Mouse (Mus musculus): ENCODE data around the gene Med19.
A peak's percentile ranks its signal among the peaks of the same experiment; 100 is the strongest.

The Med19 gene

DNA sequence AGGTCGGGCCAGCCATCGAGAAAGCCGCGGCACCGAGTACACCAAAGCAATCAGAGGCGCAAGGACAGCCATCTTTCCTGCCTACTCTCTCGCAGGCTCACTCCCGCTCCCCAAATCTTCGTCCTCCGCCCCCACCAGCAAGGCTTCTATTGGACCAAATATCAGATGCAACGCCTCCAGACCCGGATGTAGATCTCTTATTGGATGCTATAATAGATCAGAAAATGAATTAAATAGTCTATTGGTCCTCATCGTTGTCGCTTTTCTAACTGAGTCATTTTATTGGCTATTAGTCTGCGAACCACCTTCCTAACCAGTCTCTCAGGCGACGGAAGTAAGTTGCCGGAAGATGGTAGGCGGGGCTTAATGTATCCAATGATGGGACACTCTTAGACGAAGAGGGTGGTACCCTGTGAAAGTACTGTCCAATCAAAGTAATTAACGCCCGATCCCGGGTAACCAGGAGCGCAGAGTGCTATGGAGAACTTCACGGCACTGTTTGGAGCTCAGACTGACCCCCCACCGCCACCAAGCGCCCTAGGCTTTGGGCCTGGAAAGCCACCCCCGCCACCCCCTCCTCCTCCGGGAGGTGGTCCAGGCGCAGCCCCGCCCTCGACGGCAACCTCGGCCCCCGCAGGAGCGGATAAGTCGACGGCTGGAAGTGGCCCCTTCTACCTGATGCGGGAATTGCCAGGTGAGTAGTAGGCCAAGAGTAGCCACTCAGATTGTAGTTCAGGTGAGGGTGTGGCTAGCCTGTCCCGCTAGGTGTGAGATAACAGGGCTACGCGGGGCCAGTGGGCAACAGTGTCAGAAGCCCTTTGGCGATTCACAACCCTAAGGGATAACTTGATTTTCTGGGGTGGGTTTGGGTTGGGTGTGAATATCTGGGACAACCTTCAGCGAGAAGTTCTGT, at the start of gene Med19, which contains the start of gene Gm28635:
Med19 (plus strand) TSS at position 435 of the 913 bp plus-strand sequence.
Gm28635 (minus strand) TSS at position 74 of the 913 bp plus-strand sequence.
- peak; percentile 93 for DNase-seq (ENCODE audit: low spot score in 2 of 2)

GRCm38 (mm10) chr2:84632001-84632400, 46.2 kb upstream of the Med19 start:
- no peak for DNase-seq (ENCODE audit: low spot score in 2 of 2)

- no peak for DNase-seq (ENCODE audit: low spot score in 2 of 2)
These were observed 45.2 kb upstream of the Med19 start for GRCm38 (mm10) chr2:84632999-84633398.

- no peak for DNase-seq (ENCODE audit: low spot score in 2 of 2)
These were observed 44.2 kb upstream of the Med19 start for GRCm38 (mm10) chr2:84634006-84634405.

DNA sequence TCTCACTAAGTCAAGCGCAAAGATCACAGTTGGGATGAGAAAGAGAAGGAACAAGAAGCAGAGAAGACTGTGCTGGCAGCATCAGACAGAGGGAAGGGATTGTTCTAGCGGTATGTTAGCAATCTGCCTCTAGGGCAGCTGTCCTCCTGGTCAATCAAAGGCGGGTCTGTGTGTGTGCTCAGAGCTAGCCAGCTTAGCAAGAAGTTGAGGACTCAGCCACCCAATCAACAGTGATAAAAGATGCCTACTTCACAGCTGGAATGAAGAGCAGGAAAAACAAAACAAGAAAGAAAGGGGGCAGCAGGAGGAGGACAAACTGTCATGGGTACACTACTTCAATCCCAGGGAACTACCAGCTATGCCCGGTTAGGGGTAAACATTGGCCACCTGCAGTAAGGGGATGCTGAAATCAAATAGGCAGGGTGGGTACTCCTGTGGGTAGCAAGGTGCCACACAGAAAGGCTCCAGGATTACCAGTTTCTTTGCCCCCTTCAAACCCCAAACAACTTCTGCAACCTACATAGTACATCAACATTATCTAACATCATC, 43.2 kb upstream of the Med19 start:
- no peak for DNase-seq (ENCODE audit: low spot score in 2 of 2)

- DNase-seq (ENCODE audit: low spot score in 2 of 2) = no peak
These were observed 42.6 kb upstream of the Med19 start for GRCm38 (mm10) chr2:84635611-84636010.

GRCm38 (mm10) chr2:84636231-84636741, 41.9 kb upstream of the Med19 start:
- DNase-seq (ENCODE audit: low spot score in 2 of 2) = no peak

GRCm38 (mm10) chr2:84637452-84638165, 40.6 kb upstream of the Med19 start:
- no peak for DNase-seq (ENCODE audit: low spot score in 2 of 2)

DNA sequence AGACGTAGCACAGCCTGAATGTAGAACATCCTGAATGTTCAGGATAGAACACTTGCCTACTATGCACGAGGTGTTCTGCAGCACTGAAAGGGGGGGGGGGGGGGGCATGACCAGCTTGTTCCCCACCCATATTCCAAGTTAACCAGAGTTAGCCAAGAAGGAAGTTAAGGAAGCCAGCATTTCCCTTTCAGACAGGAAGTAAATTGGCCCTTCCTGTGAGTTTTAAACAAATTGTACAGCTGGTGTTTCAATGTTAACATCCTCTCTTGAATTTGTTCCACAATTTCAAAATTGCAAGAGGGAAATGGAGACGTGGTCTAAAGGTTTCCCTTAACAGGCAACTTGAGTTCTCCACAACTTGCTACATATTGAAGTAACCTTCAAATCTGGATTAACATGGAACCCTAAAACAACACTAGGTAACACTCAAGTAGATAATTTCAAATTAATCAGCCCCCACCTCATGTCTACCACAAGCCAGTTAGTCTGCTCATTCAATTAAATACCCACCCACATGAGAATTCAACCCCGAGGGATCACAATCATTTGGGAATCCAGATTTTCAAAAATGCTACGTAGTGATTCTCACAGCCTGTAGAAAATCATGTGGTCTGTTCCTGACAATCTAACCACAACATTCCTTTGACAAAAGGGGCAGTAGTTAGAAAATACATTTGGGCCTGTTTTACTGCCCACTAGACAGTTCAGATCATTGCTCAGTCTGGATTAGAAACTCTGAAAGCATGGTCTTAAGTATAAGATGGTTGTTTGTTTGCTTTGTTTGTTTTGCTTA, 39.6 kb upstream of the Med19 start:
- DNase-seq (ENCODE audit: low spot score in 2 of 2) = no peak

- no peak for DNase-seq (ENCODE audit: low spot score in 2 of 2)
These were observed 37.4 kb upstream of the Med19 start for GRCm38 (mm10) chr2:84640833-84641232.

GRCm38 (mm10) chr2:84646138-84646537, 32.1 kb upstream of the Med19 start:
- DNase-seq (ENCODE audit: low spot score in 2 of 2) = no peak

DNA sequence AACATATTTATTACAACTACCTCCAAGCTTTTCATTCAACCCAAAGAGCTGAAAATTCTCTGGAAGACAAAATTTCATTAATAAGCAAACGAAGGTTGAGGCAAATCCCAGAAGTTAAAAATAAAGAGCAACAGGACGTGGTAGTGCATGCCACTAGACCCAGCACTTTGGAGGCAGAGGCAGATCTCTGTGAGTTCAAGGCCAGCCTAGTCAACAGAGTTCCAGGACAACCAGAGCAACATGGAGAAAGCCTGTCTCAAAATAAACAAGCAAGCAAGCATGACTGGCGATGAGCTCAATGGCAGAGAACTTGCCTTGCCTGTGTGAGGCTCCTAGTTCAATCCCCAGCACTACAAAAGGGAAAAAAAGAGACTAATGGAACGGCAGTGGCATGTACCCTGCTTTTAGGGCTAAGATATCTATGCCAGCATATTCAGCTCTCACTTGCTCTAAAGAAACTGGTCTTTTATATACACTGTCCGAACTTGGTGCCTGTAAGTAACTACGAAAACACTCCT, 31.1 kb upstream of the Med19 start:
- DNase-seq (ENCODE audit: low spot score in 2 of 2) = no peak

DNA sequence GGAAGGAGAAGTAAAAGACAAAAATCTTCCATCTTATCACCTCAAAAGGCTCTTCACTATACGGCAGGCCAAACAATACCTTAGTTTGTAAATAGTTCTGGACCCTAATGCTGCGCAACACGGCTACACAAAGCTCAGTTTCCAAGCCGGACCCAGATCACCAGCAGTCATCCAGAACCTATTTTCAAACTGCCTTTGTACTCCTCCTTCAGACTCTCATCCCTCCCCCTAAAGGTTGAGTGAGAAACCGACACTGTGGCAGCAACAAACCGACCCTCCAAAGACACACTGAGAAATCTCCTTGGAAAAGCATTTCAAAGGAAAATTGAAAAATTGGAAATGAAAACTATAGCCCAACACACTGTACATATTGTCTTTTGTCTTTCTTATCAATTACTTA, 29.8 kb upstream of the Med19 start:
- no peak for DNase-seq (ENCODE audit: low spot score in 2 of 2)

GRCm38 (mm10) chr2:84649674-84650073, 28.5 kb upstream of the Med19 start:
- no peak for DNase-seq (ENCODE audit: low spot score in 2 of 2)

DNA sequence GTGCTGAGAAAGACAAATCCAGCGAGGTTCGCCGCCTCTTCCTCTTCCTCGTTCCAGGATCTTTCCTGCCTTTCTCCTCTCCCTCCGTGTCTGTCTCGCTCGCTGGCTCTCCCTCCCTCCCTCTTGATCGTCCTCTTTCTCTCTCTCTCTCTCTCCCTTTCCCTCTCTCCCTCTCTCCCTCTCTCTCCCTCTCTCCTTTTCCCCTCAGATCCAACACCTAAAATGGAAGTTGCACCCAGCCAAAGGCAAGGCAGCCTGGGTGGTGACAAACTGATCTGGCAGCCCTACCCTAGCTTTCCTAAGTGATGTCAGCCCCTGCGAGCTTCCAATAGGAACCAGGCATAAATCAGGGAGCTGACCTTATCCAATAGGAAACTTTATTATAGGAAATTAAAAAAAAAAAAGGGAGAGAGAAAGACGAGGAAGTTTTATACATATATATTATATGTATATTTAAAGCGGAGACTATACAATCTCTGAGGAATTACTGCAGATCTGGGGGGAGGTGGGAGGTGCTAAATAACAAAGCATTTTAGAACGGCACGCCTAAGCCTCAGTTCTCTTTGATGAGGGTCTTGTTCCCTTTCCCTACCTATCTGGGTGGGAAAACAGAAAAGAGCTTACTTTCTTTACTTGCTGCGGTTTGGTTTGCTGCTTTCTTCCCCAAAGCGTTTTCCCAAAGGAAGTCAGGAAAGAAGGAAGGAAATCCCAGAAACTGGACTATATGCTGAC, 27.6 kb upstream of the Med19 start, which contains the start of gene Ctnnd1:
Ctnnd1 (minus strand) TSS at position 302 of the 732 bp plus-strand sequence.
- no peak for DNase-seq (ENCODE audit: low spot score in 2 of 2)

GRCm38 (mm10) chr2:84653354-84653753, 24.8 kb upstream of the Med19 start:
- DNase-seq (ENCODE audit: low spot score in 2 of 2) = no peak

GRCm38 (mm10) chr2:84655864-84656263, 22.3 kb upstream of the Med19 start:
- peak in 1 of 2 experiments; percentile 26 for DNase-seq (ENCODE audit: low spot score in 2 of 2)

- DNase-seq (ENCODE audit: low spot score in 2 of 2) = no peak
These were observed 19.4 kb upstream of the Med19 start, which contains the start of gene Btbd18 for GRCm38 (mm10) chr2:84658806-84659205. Gene Btbd18 (plus strand): TSS chr2:84659079.

GRCm38 (mm10) chr2:84660253-84660652, 17.9 kb upstream of the Med19 start:
- peak; percentile 36 to 57 for DNase-seq (ENCODE audit: low spot score in 2 of 2)

DNA sequence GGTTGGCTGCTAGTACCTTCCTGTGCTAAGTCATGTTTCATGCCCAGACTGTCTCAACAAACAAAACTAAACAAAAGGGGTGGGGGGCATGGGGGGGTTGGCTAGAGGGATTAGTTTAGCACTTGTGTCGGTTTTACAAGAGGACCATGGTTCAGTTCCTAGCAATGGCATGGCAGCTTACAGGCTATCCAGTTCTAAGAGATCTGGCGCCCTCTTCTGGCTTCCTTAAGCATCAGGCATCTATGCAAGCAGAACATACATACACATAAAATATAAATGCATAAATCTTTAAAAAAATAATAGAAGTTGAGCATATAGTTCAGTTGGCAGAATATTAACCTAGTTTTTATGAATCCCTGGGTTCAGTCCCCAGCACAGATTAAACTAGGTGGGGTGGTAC, 15.3 kb upstream of the Med19 start:
- peak; percentile 13 to 60 for DNase-seq (ENCODE audit: low spot score in 2 of 2)
